Mouse (Mus musculus) ES-Bruce4 (cell line): ENCODE measurements around the gene Tnxb.

Experiments used
- CTCF ChIP-seq: IDR thresholded peaks from one replicate; pipeline ENCODE4 v1.8.1; 2011; ENCODE audit warnings: low read depth, low read length
- EP300 ChIP-seq: IDR thresholded peaks from 2 replicates; pipeline ENCODE4 v1.6.1; 2011; ENCODE audit warnings: low read depth, low read length; ENCODE audit not compliant: insufficient read depth
- POLR2A ChIP-seq: IDR thresholded peaks from one replicate; pipeline ENCODE4 v1.8.1; 2011; ENCODE audit warnings: low read length; ENCODE audit not compliant: insufficient read depth

DNA sequence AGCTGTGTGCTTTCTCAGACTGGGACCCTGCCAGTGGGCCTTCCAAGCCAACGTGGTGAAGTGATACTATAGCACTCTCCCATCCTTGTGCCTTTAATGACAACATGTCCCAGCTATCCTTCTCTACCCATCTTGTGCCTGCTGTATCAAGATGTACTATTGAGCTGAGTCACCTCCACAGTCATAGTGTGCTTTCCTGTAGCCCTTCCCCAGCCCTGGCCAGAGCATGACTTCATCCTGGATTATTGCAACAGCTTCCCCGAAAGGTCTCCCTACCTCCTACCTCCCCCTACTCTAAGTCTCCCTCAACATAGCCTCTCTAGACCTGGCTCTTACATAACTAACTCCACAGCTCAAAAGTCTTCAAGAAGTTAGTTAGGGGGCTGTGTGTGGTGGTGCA lies 34.7 kb upstream of the Tnxb start:
- TF ChIP-seq CTCF (no peak), POLR2A (no peak), EP300 (no peak)
